Mouse (Mus musculus) thymus, postnatal 36 days (tissue): ENCODE results near the gene Atxn1.
A peak's percentile ranks its signal among the peaks of the same experiment; 100 is the strongest.

Source experiments
- DNase-seq, 2 experiments: peaks; one replicate each; pipeline ENCODE4 v3.0.0; 2022; ENCODE audit warnings: mixed read lengths in 2 of 2

Atxn1 gene

DNA sequence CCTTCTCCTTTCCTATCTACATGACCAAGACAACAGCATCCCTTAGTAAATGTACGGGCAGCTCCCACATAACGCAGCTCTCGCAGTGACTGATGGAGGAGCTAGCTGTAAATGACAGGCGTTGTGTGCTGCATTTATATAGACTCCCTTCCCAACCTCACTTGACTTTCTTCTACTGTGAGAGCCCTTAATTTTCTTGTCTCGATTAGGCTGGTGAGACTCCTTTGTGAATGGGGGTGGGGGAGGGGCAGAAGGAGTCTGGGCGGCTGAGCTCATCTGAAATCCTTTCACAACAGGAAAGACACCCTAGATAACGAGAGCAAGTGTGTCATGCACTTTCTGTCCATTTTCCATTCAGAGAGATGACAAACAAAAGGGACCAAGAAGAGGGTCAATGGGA is 344.5 kb downstream of the Atxn1 start:
- DNase-seq, result no peak

GRCm38 (mm10) chr13:45617988-45618387 is 346.8 kb downstream of the Atxn1 start:
- DNase-seq, result no peak

DNA sequence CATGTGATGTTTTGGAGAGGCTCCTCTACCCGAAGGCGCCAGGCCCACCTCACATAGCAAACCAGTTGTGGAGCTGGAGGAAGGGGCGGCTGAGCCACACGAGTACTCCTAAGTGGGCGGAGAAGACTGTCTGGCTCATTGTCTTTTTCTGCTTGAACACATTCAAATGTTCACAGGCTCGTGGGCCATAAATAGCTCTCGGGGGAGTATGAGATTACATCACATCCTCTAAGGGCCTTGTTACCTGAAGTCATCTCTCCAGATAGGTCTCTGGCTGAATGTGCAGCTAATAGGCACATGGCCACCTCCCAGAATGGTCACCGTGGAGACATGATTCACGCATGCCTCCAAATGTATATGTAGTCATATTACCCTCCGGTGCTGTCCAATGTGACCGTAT is 350.0 kb downstream of the Atxn1 start:
- DNase-seq, result no peak

DNA sequence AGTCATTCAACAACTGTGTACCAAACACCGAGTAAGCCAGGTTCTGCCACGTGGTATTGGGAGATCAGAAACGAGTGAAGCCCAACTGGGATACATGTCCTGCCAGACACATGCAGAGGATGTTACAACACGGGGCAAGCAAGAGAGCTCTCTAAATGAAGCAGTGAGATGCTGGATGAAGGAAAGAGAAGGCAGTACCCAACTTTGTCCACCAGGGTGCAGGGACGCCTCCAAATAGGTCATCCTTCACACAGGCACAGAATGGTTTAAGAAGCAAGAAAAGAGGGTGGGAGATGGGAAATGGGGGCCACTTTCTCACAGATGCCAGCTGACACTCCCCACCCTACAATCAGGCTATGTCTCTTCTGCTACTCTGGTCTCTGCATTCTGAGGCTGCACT is 351.5 kb downstream of the Atxn1 start:
- peak; percentile 13 to 21 for DNase-seq

DNA sequence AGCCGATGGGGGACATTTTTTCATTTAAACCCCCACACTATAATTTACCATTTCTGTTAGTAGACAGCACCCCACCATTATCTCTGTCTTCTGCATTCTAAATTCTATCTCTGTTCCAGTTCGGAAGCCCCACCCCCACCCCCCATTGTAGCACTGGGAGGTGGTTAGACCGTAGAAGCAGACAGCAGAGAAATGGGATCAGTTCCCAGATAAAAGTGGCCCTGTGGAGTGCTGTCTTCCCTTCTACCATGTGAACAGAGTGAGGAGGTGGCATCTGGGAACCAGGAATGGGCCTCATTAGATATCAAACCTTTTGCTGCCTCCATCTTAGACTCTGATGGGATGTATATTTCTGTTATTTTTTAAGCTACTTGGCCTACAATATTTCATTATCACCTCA is 353.3 kb downstream of the Atxn1 start:
- no peak for DNase-seq

GRCm38 (mm10) chr13:45609461-45609860 is 355.3 kb downstream of the Atxn1 start:
- DNase-seq, result no peak

- no peak for DNase-seq
Observed at GRCm38 (mm10) chr13:45608593-45608992, 356.2 kb downstream of the Atxn1 start.

DNA sequence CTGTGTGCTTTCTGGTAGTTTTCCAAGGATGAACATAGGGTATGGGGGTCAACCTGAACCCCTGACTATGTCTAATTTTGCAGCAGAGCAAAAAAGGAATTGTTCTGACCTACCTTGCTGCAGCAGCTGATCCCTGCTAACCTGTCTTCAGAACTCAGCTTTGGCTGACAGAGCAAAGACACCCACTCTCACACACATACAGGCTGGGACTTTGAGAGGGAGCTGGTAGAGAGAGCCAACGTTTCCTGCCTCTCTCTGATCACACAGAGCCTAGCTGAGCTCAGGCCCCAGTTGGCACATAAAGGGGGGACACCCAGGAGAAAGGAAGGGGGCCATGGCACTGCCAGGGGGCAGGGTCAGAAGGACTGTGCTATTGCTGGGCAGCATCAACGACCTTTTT is 356.9 kb downstream of the Atxn1 start:
- no peak for DNase-seq

DNA sequence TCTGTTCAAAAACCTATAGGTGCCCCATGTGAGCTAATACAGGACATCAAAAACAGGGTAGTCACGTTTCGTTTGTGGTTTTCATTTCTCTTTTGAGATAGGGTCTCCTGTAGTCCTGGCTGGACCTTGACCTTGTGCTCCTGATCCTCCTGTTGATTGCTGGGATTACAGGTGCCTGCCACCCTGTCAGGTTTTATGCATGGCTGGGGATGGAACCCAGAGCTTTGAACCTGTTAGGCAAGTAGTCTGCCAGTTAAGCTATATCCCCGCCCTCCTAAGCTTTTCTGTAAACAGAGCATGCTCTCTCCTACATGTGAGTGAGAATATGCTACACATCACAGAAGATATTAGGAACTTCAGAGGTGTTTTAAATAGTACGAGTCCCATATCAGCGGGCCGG is 361.2 kb downstream of the Atxn1 start:
- no peak for DNase-seq

GRCm38 (mm10) chr13:45600443-45600842 is 364.4 kb downstream of the Atxn1 start:
- DNase-seq, result no peak

GRCm38 (mm10) chr13:45599831-45600230 is 365.0 kb downstream of the Atxn1 start:
- no peak for DNase-seq

DNA sequence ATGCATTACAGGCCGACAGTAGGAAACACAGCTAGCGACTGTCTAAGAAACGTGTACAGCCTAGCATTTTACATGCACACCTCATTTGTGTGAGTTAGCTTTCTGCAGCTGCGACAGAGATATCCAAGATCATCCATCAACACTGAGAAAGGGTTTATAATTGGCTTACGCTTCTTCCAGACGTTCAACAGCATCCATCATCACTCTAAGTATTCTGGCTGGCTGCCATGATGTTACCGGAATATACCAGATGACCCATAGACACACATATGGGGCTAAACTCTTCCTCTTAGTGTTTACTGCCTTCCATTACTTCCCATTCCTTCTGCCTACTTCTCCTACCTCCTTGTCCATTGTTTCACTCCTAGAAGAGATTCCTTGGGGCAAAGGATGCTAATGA is 369.4 kb downstream of the Atxn1 start:
- DNase-seq, result no peak

DNA sequence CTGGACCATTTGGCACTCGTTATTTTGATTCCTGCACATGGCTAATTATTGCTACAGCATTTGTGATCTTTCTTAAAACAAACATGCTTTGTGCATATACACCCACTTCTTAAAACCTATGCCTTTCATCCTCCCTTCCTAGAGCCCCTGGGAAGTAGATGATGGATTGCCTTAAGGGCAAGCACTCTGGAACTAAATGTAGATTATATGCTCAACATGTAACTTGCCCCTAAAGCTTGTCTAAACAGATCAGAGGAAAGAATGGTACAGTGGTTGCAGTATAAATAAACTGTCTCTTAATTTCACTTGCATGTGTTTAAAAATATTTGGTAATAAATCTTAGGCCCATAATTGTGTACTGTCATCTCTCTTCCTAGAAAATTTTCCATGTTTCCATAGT is 370.9 kb downstream of the Atxn1 start:
- no peak for DNase-seq

- no peak for DNase-seq
Observed at GRCm38 (mm10) chr13:45590898-45591297, 373.9 kb downstream of the Atxn1 start.

DNA sequence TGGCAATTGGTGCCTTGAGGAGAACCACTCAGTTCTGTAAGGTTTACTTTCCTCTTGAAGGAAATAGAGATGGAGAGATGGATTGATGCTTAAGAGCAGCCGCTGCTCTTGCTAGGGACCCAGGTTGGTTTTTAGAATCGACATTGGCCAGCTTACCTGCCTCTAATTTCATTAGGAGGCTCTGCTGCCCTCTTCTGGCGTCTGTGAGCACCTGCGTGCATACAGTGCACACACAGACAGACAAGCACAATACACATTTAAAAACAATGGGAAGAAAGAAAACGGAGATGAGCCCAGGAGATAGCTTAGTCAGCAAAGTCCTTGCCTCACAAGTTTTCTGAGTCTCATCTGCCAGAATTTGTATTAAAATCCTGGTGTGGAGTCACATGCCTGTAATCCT is 381.7 kb downstream of the Atxn1 start:
- no peak for DNase-seq

- no peak for DNase-seq
Observed at GRCm38 (mm10) chr13:45582294-45582693, 382.5 kb downstream of the Atxn1 start.

- DNase-seq, result no peak
Observed at GRCm38 (mm10) chr13:45579751-45580150, 385.1 kb downstream of the Atxn1 start.

DNA sequence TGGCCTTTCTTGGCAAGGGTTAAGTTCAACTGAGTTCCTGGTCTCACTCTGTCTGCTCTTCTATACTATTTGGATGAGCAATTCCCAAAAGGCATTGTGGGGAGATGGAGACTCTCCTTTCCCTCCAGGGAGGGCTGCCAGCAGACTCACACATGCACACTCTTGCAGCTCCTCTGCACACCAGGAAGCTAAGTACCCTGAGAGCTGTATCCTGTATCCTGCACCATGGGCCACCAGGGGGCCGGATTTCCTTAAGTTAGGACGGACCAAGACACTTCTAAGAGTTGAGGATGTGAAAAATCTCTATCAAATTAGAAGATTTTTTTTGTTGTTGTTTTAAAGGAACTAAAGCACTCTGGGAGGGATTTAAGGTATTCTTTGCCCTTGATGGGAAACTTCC is 387.0 kb downstream of the Atxn1 start:
- no peak for DNase-seq

DNA sequence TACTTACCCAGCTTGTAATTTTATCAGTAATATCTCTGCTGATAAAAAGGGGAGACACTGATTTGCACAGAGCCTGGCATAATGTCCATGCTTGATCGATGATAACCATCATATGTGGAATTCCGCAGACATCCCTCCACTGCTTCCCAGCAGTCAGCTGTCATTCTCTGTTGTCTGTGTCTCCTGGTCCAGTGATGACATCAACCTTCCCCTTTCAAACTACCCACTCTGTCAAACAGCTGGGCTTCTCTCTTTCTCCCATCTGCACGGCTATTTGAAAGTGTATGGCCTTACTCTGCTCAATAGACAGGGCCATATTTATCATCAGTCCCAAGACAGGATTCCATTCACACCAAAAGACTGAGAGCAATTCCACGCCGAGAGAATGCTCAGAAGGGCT is 387.4 kb downstream of the Atxn1 start:
- DNase-seq, result no peak

DNA sequence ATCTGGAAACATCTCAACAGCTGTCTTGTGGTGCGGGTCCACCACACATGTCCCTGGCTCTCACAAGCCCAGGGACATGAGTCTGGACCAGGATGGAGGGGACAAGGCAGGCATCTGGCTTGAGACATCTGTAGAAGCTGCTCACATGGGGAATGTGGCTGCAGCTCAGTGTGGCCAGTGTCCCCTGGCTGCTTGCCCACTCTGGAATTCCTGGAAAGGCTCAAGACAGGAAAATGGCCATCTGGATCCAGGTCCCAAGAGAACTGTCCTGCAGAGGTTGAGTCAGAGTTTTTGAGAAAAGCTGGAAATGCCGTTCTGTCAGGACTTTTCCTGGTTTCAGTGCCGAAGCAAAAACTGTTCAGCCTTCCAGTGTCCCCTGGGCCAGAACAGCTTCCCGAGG is 388.6 kb downstream of the Atxn1 start:
- no peak for DNase-seq

DNA sequence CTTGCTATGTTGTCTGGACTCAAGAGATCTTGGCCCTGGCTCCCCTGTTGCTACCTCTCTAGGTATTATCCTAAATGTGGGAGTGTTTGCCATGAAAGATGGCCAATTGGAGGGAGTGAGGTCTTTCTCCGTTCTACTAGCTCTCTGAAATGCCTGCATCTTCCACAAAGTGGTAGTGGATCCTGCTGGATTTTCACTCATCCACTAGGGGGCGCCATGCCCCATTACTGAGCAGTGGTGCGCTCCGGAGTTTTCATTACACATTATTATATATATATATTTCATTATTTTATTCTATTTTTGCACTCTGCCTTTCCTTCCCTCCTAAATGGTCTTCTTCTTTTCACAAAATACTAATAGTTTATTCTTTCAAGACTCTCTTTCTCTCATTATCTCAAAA is 392.0 kb downstream of the Atxn1 start:
- peak; percentile 29 to 44 for DNase-seq

- DNase-seq, result peak; percentile 58 to 68
Observed at GRCm38 (mm10) chr13:45571795-45572262, 393.0 kb downstream of the Atxn1 start.

GRCm38 (mm10) chr13:45569932-45570331 is 394.9 kb downstream of the Atxn1 start:
- DNase-seq, result no peak

DNA sequence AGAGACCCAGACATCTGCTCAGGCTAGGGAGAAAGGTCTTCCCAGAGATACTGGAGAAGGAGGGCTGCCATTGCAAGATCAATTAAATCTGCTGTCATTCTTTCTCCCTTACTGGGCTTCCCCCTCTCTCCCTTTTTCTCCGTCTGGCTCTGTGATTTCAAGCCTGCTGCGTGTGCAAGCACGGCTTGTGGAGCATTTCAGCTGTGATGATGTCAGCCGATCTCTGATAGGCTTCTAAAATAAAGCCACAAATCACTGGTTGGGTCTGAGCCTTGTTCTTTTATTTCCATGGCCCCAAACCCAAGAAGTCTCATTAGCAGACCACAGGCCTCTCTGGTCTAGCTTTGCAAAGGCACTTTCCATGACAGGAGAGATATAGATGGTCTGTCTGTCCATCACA is 399.9 kb downstream of the Atxn1 start:
- no peak for DNase-seq

- no peak for DNase-seq
Observed at GRCm38 (mm10) chr13:45562011-45562410, 402.8 kb downstream of the Atxn1 start.

GRCm38 (mm10) chr13:45560543-45560942 is 404.3 kb downstream of the Atxn1 start:
- DNase-seq, result no peak
